Mouse (Mus musculus) lung, adult 2 months (tissue): ENCODE measurements around the gene Dmap1. TPM values are rescaled to one million over a fixed set of nuclear protein-coding genes. Genes with fewer than 3 reads are reported as not detected.

Experiments
- DNase-seq: peaks from one replicate; pipeline ENCODE4 v3.0.0; 2022
- H3K4me1 ChIP-seq: fragments of 200-500 bp; 2 replicates; pipeline ENCODE4 v1.6.1; 2011; ENCODE audit warnings: low read length; ENCODE audit not compliant: control insufficient read depth, insufficient read depth
- H3K4me3 ChIP-seq: fragments of 200-500 bp; replicated peaks from 2 replicates; pipeline ENCODE3; 2011; ENCODE audit warnings: low read depth, mild to moderate bottlenecking, control low read depth, low read length; ENCODE audit errors: extremely low read depth
- CTCF ChIP-seq: fragments of 200-500 bp; IDR thresholded peaks from 2 replicates; pipeline ENCODE4 v1.5.1; 2011; ENCODE audit warnings: mild to moderate bottlenecking, low read length, control low read depth; ENCODE audit not compliant: insufficient read depth
- POLR2A ChIP-seq: fragments of 200-500 bp; IDR thresholded peaks from 2 replicates; pipeline ENCODE4 v1.6.1; 2011; ENCODE audit warnings: low read depth, mild to moderate bottlenecking, control low read depth, low read length, borderline replicate concordance; ENCODE audit errors: extremely low read depth
- WGBS: fragments of 180-500 bp; shearing (Covaris S2); methylation state at CpG from one replicate; pipeline ENCODE4 v1.1.7; 2018; 5-methylcytosine and 5-hydroxymethylcytosine counted together
- polyA plus RNA-seq: library from polyadenylated mRNA; depleted of rRNA; stranded (reverse); fragments of >200 nt; gene quantifications from 2 replicates; pipeline ENCODE4 v1.2.3, GENCODE M21; 2012

Gene Dmap1
- polyA plus RNA-seq, 1 experiment, result 23.5 TPM

DNA sequence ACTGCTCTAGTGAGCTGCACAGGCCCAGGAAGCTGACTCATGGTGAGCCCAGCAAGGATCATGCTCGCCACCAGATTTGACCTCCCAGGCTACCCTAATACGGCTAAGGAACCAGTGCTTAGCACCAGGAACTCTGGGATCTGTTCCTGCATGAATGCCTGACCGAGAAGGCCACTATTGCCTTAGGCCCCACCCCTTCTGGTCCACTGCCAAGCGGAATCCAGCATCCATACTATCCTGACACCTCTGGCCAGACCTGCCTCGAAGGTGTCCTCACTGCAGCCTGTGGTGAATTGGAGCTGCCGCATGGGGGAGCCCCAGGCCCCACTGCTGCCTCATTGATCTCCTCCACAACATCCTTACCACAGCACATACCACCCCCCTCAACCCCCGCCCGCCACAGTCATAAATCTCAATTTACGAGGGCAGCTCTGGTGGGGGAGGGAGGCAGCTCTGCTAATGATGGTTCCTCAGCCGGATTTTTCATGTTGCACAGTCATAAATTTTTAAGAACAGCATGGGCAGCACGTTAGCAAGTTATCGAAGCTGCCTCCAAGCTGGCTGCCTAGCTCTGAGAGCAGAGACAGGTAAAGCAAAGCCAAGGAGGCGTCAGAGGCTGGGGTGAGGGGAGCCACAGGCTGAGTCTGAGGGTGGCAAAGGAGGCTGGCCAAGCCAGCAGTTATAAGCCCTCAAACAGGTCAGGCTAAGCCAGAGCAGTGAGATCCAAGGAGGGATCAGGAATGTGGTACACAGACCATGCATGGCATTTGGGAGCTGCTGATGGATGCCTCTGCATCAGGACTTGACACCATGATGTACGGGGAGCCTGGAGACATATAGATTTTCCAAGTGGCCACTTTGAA, 23.3 kb downstream of the Dmap1 start:
- TF ChIP-seq POLR2A (no peak), CTCF (0 out of 2 replicates have a peak, but pooled peaks have one; percentile 8)
- H3K4me3 ChIP-seq, result no peak overlapping the region
- DNase-seq, result no peak
- H3K4me1 ChIP-seq, result no peaks in the 10 kb centered on the region
- WGBS, result 67% methylated on average over 14 of the region's 14 CpGs

DNA sequence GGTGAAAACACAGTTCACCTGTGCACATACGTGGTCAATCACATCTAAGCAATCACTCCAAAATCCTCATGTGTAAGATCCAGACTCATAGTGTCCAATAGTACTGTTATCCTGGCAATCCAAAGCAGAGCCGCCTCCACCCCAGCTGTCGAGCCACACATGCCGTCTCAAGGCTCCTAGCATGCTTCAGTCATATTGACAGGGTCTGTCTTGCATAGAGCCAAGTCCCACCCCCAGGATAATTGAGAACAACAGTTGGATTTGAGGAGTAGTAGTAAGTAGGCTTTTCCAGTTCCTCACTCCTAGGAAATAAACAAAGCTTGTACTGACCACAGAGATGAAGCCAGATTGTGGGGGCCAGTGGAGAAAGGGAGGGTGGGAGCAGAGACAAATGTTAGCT, 24.4 kb downstream of the Dmap1 start:
- Histone ChIP-seq H3K4me1 (no peaks in the 10 kb centered on the region), H3K4me3 (no peak overlapping the region)
- TF ChIP-seq POLR2A, result no peak
- no peak for TF ChIP-seq CTCF
- no peak for DNase-seq
- 80% methylated on average over 4 of the region's 4 CpGs for WGBS

DNA sequence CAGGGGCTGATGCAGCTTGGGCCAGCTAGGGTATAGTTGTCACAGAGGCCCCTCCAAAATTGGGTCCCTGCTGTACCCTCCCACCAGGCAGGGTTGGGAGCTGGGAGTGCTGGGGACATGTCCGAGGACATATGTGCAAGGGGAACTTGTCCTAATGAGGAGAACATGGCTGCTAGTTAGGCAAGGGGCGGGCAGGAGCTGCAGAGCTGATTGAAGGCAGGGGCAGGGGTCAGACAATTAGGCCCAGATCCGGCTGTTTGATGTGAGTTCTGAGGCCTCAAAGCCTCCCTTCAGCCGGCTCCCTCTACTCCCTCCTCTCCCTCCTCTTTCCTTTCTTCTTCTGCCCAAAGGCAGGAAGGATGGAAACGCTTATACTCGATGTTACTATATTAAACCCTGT, 25.1 kb downstream of the Dmap1 start:
- H3K4me1 ChIP-seq, result no peaks in the 10 kb centered on the region
- no peak for TF ChIP-seq CTCF
- TF ChIP-seq POLR2A, result no peak
- H3K4me3 ChIP-seq, result no peak overlapping the region
- DNase-seq, result no peak
- WGBS, result 53% methylated on average over 6 of the region's 6 CpGs

DNA sequence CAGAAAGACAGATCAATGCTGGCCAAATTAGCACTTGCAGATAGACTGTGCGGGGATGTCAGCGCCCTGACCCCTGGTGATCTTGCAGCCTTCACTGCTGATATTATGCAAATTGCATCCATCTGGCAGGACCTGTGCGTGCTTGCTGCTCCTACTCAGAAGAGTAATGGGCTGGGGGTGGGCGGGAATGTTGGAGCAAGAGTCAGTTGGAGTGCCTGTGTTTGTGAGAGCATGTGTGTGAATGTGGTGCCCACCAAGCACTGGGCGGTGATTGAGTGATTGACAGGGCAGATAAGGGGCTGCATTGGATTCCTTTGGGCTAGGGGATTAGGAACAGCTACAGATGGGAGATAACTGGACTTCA, 26.6 kb downstream of the Dmap1 start:
- no peaks in the 10 kb centered on the region for H3K4me1 ChIP-seq
- H3K4me3 ChIP-seq, result no peak overlapping the region
- DNase-seq, result no peak
- 71% methylated on average over 5 of the region's 5 CpGs for WGBS
- TF ChIP-seq POLR2A (no peak), CTCF (no peak)

DNA sequence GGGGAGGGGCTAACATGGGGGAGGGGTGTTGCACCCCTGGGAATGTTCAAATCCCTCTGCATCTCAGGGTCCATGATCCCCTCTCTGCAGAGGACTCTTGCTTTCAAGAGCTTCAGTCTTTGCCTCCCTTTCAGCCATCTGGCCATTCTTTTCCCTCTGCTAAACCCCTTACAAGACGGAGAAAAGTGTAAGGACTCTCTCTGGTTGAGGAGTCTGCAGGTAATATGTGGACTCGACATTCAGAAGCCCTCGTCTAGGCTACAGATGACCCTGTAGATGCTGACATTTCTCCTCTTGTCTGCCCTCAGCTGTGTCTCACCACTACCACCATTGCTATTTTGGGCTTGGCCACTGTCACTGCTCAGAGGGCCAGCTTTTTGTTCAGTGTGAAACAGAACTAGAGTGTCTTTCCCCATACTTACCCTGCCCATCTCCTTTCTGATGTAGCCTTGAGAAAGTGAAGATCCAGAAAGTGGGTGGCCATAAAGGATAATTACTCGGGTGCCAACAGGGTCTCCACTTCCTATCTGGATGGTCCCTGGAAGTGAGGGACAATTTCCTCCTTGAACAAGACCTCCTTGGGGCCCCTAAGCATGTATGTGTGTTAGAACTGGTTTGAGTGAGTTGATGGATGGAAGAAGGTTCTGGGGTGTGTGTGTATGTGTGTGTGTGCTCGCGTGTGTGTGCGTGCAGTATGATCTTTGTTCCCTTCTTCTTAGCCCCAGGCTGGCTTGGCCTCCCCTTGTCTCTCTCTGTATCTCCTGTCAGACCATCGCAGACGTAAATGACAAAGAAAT, 27.2 kb downstream of the Dmap1 start:
- Histone ChIP-seq H3K4me3 (no peak overlapping the region), H3K4me1 (no peaks in the 10 kb centered on the region)
- 68% methylated on average over 9 of the region's 9 CpGs for whole genome bisulfite sequencing
- no peak for TF ChIP-seq POLR2A
- no peak for TF ChIP-seq CTCF
- DNase-seq, result no peak

DNA sequence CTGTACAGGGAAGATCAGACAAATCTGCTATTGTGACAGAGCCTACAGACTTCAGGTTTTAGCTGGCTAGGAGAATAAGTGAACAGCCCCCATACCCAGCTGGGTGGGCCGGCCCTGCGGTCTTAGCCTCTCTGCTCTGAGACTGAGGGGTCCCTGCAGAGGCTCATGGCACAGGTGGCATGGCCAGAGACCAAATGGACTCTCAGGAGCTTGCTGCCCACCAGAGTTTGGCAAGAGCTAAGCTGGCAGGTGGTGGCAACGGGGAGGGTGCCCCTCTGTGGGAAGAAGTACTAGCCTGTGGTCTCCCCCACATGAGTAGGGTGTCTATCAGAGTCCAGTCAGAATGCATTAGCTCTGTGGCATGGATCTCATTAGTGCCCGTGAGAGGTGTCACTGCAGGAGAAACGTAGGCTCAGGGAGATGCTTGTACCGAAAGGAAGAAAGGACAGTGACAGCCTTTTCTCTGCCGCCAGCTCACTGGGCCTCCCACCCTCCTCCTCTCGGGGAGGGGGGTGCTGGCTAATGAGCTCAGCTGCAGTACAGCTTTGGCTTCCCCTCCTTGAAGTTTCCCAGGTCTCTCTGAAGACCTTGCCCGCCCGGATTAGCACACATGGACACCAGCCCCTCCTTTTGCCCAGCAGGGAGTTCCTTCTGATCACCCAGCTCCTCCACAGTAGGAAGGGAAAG, 27.9 kb downstream of the Dmap1 start:
- Histone ChIP-seq H3K4me3 (no peak overlapping the region), H3K4me1 (no peaks in the 10 kb centered on the region)
- WGBS, result 53% methylated on average over 10 of the region's 10 CpGs
- DNase-seq, result no peak
- no peak for TF ChIP-seq POLR2A
- TF ChIP-seq CTCF, result no peak

DNA sequence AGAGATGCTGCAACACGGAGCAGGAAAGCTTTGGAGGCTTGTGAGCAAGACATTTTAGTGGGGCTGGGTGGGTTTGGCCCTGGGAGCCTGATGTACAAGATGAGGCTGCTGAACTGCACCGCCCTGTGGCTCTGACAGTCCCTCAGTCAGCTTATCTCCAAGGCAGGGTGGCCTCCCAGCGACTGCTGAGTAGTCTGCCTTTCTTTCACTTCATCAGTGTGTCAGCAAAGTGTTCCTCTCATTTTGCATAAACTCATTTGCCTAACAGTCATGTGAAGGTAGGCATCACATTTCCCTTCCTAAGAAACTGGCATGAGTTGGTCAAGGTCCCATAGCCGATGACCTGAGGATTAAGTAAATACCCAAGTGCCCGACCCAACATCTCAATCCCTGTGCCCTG, 29.3 kb downstream of the Dmap1 start:
- 61% methylated on average over 5 of the region's 5 CpGs for WGBS
- Histone ChIP-seq H3K4me3 (no peak overlapping the region), H3K4me1 (no peaks in the 10 kb centered on the region)
- no peak for DNase-seq
- TF ChIP-seq CTCF (no peak), POLR2A (no peak)

DNA sequence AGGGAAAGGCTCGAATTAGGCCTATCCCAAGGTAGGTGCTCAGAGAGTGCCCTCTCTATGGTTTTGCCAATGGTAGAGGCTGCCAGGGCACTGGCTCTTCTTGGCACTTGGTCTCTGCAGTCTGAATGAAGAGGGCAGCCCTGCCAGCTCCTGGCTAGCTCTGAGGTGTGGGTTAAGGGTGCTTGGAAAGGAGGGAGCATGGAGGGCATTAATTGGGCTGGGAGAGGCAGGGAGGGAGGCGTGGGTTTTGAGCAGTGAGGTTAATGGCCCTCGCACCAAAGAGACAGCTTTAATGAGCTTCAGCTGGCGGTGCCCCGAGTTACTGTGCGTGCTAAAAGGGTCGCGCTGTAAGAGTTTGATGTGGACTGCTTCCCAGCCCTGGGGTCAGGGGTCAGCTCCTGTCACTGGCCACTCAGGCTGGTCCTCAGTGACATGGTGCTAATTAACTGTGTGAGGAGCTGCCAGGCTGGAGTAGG, 30.4 kb downstream of the Dmap1 start:
- no peak for DNase-seq
- no peak for TF ChIP-seq POLR2A
- no peak for TF ChIP-seq CTCF
- Histone ChIP-seq H3K4me1 (no peaks in the 10 kb centered on the region), H3K4me3 (no peak overlapping the region)
- WGBS, result 71% methylated on average over 8 of the region's 8 CpGs

DNA sequence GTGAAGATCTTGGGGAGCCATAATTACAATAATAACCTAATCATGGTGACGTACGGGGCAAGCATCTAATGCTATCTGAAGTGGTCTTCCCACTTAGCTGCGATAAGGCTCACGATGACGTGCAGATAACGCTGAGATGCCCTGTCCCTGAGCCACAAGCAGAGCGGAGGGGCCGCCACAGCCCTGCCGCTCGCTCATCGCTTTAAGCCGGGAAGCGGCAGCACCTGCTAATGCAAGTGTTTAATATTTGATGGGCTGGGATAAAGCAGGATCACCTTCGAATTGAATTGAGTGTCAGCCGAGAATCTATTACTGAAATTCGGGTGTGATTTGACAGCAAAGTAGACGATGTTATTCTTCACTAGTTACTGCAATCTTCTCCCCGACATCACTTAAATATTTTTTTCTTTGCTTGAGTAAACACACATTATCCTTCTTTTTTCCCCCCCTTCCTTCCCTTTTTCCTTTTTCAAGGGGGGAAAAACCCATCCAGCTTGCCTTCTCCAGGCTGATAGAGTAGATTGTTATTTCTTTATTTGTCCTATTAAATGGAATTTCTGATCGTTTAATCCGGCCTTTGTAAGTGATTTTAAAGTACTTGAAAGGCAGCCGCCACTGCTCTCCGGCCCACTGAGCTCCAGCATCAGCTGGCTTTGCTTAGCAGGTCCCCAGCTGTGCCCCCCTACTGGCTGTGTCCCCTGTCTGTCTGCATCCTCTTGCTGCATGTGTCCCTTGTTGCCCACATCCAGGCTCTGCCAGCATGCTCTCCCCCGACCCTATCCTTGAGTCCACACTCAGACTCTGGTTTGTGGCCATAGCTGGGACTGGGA, 34.9 kb downstream of the Dmap1 start:
- H3K4me3 ChIP-seq, result no peak overlapping the region
- DNase-seq, result no peak
- TF ChIP-seq CTCF (no peak), POLR2A (no peak)
- 78% methylated on average over 23 of the region's 23 CpGs for WGBS
- no peaks in the 10 kb centered on the region for H3K4me1 ChIP-seq
